Mouse (Mus musculus) layer of hippocampus, adult 2 months (tissue): ENCODE data around the gene Rap1a. TPM values are rescaled to one million over a fixed set of nuclear protein-coding genes. Genes with fewer than 3 reads are reported as not detected.

Experiments
- DNase-seq, 2 experiments: peaks; one replicate each; pipeline ENCODE4 v3.0.0; 2022; ENCODE audit warnings: low spot score in 2 of 2
- H3K27ac ChIP-seq: fragments of 200-600 bp; 2 replicates; pipeline ENCODE4 v1.8.1; 2022
- H3K4me3 ChIP-seq: fragments of 200-600 bp; 2 replicates; pipeline ENCODE4 v1.8.1; 2022; ENCODE audit warnings: mild to moderate bottlenecking
- CTCF ChIP-seq: fragments of 200-600 bp; conservative IDR thresholded peaks from 2 replicates; pipeline ENCODE4 v1.8.1; 2022; ENCODE audit warnings: antibody characterized with exemption, mild to moderate bottlenecking, moderate library complexity
- long read RNA-seq, 2 experiments: library from polyadenylated mRNA; stranded (forward); transcript quantifications; one replicate each; pipeline ENCODE4 v2.0.0; 2021; ENCODE audit warnings: borderline mapping rate in 2 of 2
- total RNA-seq, 2 experiments: library from RNA; stranded (reverse); gene quantifications; 2 replicates each; pipeline ENCODE4 v1.2.3; 2021

The Rap1a gene
- 100 to 1,000 TPM in 1 of 2 experiments, 10 to 100 TPM in 1; 94.6 to 101 TPM for total RNA-seq
- long read RNA-seq, experiment 1, transcript Rap1a-201 (8 exons, 2,407 nt): major isoform, 21 of 32 reads
- long read RNA-seq, experiment 1, partial matches to known transcripts: 3 of 32 reads
- long read RNA-seq, experiment 1, other reads (novel, unspliced or antisense): 8 of 32 reads
- long read RNA-seq, experiment 2, transcript Rap1a-201 (8 exons, 2,407 nt): major isoform, 31 of 37 reads
- long read RNA-seq, experiment 2, partial matches to known transcripts: 3 of 37 reads
- long read RNA-seq, experiment 2, other reads (novel, unspliced or antisense): 3 of 37 reads

GRCm38 (mm10) chr3:105801191-105802166 lies at the start of gene Rap1a:
Rap1a (minus strand) TSS chr3:105801336.
- TF ChIP-seq CTCF: no peak
- Histone ChIP-seq H3K27ac (peak within 1 kb of the TSS; percentile 92), H3K4me3 (peak within 1 kb of the TSS; percentile 57)
- peak; percentile 39 to 70 for DNase-seq

DNA sequence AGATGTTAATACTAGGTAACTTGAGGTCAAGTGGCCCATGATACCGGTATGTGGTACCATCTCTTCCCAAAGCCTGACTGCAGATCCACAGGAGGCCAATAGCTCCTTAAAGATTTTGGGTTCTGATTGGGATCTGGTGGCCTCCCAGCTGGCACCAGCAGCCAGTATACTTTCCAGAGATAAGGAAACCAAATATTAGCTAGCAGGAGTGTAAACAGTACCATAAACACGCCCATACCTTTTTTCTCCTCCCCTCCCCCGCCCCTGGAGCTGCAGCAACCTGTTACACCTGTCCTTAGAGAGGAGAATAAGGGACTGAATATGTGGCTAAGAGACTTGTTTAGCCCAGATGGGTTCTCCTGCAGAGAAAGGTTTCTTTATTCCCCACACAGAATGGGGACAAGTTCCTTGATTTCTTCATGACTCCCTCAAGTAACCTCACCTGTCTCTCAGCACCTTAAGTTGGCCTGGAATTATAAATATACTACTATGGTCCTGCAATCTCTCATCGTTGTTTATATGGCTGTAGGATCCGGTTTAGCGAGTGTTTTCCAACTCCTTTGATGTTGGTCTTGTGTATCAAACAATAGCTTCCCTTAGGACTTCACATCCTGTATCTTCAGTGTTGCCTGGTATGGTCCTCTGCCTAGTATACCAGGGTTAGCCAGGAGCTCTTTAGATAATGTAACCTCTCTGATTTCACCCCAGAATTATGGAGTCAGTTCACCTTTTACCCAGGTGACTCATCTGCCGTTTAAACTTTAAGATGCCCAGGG lies 45.3 kb upstream of the Rap1a start:
- H3K4me3 ChIP-seq: no peak overlapping the region
- no peak overlapping the region for H3K27ac ChIP-seq
- DNase-seq: no peak
- TF ChIP-seq CTCF: no peak

- no peak for TF ChIP-seq CTCF
- H3K4me3 ChIP-seq: no peak overlapping the region
- no peak for DNase-seq
These were observed 38.7 kb upstream of the Rap1a start for GRCm38 (mm10) chr3:105839836-105840235.

DNA sequence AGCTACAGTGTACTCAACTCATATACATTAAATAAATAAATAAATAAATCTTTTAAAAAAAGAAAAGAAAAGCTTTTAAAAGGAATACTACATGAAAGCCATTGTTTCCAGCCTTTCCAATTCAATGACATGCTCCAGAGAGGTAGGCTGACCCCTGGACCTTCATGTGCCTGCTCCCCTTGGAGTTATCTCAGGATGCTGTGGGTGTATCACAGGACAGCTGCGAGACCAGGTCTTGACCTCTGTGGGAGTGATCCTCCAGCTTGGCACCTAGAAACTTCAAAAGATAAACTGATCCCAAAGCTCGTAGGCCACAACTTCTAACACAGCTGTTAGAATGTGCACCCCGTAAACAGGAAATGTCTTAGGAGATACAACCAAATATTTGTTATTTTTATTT lies 37.5 kb upstream of the Rap1a start:
- no peak for DNase-seq
- Histone ChIP-seq H3K4me3 (no peak overlapping the region), H3K27ac (no peak overlapping the region)
- TF ChIP-seq CTCF: no peak

More at GRCm38 (mm10) chr3:105839836-105840235, 38.7 kb upstream of the Rap1a start:
- H3K27ac ChIP-seq: no peak overlapping the region

DNA sequence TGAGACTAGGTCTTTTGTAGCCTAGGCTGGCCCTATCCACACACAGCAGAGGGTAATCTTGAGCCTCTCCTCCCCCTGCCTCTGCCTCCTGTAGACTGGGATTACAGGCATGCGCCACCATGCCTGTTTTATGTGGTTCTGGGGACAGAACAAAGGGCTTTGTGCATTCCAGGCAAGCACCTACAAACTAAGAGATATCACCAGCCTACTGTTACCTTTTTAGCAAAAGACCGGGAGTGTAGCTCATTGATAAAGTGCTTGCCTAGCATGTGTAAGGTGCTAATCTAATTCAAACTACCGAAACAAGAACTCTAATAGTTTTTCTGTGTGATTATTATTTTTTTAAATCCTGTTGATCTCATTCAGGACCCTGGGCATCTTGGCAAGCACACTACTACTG lies 35.7 kb upstream of the Rap1a start:
- TF ChIP-seq CTCF: no peak
- no peak overlapping the region for H3K4me3 ChIP-seq
- no peak for DNase-seq
- H3K27ac ChIP-seq: no peak overlapping the region; the same call in 1 of the 2 replicates

GRCm38 (mm10) chr3:105835875-105836274 lies 34.7 kb upstream of the Rap1a start:
- no peak for TF ChIP-seq CTCF
- peak; percentile 23 to 52 for DNase-seq
- Histone ChIP-seq H3K27ac (peak overlapping the region; percentile 71), H3K4me3 (no peak overlapping the region)

DNA sequence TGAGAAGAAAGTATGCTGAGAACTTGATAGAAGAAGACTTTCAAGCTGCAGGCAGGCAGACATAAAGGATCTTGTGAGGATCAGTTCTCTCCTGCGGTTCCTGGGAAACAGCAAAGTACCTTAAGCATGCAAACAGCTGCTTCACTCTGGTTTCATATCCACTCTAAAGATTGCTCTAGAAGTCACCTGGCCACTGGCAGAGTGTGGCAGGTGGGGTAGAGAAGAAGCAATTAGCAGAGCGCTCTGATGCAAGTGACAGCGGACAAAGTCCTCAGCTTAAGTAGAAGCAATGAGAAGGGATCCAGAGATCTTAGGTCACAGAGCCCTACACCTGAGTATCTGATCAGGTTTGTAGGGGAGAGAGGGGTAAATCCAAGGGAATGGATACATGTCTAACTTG lies 30.4 kb upstream of the Rap1a start:
- Histone ChIP-seq H3K27ac (no peak overlapping the region), H3K4me3 (no peak overlapping the region)
- no peak for TF ChIP-seq CTCF
- DNase-seq: no peak

DNA sequence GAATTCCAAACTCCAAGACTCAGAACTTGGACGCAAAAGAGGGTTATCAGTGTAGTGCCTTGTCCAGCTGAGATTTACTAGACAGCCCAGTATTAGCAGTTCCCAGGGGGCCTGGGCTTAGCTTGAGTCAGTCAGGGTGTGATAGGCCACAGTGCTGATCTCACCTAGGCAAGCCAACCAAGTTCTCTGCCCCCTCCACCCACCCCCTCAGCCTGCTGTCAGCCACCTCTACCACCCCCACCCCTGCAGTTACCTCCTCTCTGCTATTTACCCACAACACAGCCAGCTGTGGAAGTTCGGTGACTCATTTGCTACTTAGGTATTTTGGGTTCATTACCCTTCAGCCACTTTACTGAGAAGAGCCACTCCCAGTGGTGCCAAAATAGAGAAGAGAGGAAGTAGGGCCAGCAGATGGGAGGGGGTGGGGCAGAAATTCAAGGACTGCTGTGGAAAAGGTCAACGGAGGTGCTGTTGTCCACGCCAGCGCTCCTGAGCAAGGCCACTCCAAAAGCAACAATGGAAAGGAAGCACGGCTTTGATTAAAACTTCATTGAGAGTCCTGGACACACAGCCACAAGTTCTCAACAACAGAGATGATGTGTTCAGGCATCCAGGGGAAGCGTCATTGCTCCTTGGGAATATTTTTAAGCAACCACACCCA lies 24.5 kb upstream of the Rap1a start:
- no peak for TF ChIP-seq CTCF
- Histone ChIP-seq H3K4me3 (no peak overlapping the region), H3K27ac (peak overlapping the region; percentile 39; the same call in 1 of the 2 replicates)
- DNase-seq: no peak

- no peak for TF ChIP-seq CTCF
- no peak for DNase-seq
- H3K4me3 ChIP-seq: no peak overlapping the region
- H3K27ac ChIP-seq: no peak overlapping the region
These were observed 23.6 kb upstream of the Rap1a start for GRCm38 (mm10) chr3:105824704-105825103.

GRCm38 (mm10) chr3:105824103-105824502 lies 23.0 kb upstream of the Rap1a start:
- TF ChIP-seq CTCF: no peak
- no peak for DNase-seq
- H3K4me3 ChIP-seq: no peak overlapping the region
- H3K27ac ChIP-seq: no peak overlapping the region

DNA sequence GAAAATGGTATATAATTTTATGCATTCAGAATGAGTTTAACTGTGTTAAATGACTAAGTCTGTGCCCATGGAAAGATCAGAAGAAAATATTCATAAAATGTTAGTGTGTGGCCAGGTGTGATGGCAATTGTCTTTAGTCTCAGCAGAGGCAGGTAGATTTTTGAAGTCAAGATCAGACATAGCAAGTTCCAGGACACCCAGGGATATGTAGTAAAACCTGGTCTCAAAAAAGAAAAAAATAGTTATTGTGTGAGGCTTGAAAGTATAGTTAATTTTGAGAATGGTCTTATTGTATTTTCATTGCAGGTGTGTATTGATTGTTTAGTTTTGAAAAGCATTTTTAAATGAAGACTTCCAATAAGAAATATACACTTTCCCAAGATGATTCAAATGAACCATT lies 22.5 kb upstream of the Rap1a start:
- DNase-seq: no peak
- no peak for TF ChIP-seq CTCF
- Histone ChIP-seq H3K4me3 (no peak overlapping the region), H3K27ac (no peak overlapping the region)

DNA sequence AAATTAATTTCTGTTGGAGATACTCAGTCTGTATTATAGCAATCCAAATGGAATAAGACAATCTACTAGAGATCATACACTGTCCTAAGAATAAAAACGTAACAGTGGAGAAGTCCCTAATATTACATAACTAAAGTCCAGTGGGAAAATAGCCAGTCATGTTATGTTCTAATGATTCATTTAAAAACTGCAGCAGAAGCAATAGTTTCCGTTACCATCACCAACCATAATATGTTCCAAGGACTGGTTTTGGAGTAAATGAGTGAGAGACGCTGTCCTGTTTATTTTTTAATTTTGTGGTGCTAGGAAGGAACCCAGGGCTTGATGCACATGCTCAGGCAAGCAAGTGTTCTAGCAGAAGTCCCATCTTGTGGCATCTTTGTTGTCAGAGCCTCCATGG lies 20.4 kb upstream of the Rap1a start:
- no peak for TF ChIP-seq CTCF
- Histone ChIP-seq H3K4me3 (no peak overlapping the region), H3K27ac (no peak overlapping the region)
- no peak for DNase-seq

GRCm38 (mm10) chr3:105820272-105820671 lies 19.1 kb upstream of the Rap1a start:
- no peak for TF ChIP-seq CTCF
- DNase-seq: no peak
- no peak overlapping the region for H3K4me3 ChIP-seq
- H3K27ac ChIP-seq: no peak overlapping the region
